Mouse (Mus musculus) urinary bladder, postnatal 0 days (tissue): Measurements from ENCODE around the gene Tet1. TPM values are rescaled to one million over a fixed set of nuclear protein-coding genes. Genes with fewer than 3 reads are reported as not detected.

Source experiments
- polyA plus RNA-seq: library from polyadenylated mRNA; unstranded; fragments of >200 nt; fragmentation: Nextera tagmentation; extraction: Ambion mirVana; gene quantifications from 2 replicates; pipeline ENCODE4 v1.2.1, GENCODE M21; 2015

Tet1 gene
- polyA plus RNA-seq, result 7.1 and 7.8 TPM in 2 replicates

GRCm38 (mm10) chr10:62908896-62909295 lies at the start of gene Tet1:
Gene Tet1, minus strand, starts transcription at chr10:62908996.

GRCm38 (mm10) chr10:62946738-62947471 lies 38.1 kb upstream of the Tet1 start, which contains the start of gene Dna2:
Gene Dna2, plus strand, starts transcription at chr10:62947026.

GRCm38 (mm10) chr10:62919925-62920765 lies 11.3 kb upstream of the Tet1 start, which contains the start of gene Slc25a16:
Gene Slc25a16, plus strand, starts transcription at chr10:62920633.

GRCm38 (mm10) chr10:62792177-62793090 lies 116.4 kb downstream of the Tet1 start, which contains the start of gene Ccar1:
Gene Ccar1, minus strand, starts transcription at chr10:62792286.

Other genes with a start within 250 kb of the Tet1 start
- gene Stox1, start 182.9 kb downstream of the Tet1 start, polyA plus RNA-seq, result 0.55 and 0.79 TPM in 2 replicates
- 54.2 and 56.2 TPM in 2 replicates for gene Ccar1, start 116.7 kb downstream of the Tet1 start, polyA plus RNA-seq
- gene Slc25a16, start 11.6 kb upstream of the Tet1 start, polyA plus RNA-seq, result 12.7 and 13.8 TPM in 2 replicates
- 2.9 and 4.0 TPM in 2 replicates for gene Dna2, start 38.0 kb upstream of the Tet1 start, polyA plus RNA-seq
- 13.5 and 14.6 TPM in 2 replicates for gene Rufy2, start 71.2 kb upstream of the Tet1 start, polyA plus RNA-seq
- gene Hnrnph3, start 115.2 kb upstream of the Tet1 start, polyA plus RNA-seq, result 30.7 and 34.8 TPM in 2 replicates
- gene Pbld2, start 115.3 kb upstream of the Tet1 start, polyA plus RNA-seq, result 0.88 and 0.91 TPM in 2 replicates
- gene Pbld1, start 151.2 kb upstream of the Tet1 start, polyA plus RNA-seq, result 0.23 and 0.39 TPM in 2 replicates
- not detected in 2 replicates for gene Atoh7, start 190.7 kb upstream of the Tet1 start, polyA plus RNA-seq